Mouse (Mus musculus) hindbrain, postnatal 0 days (tissue): ENCODE results near the gene Gon4l. TPM values are rescaled to one million over a fixed set of nuclear protein-coding genes. Genes with fewer than 3 reads are reported as not detected.

Source experiments
- ATAC-seq: fragments of 200-750 bp; cut with Nextera tagmentation; 2 replicates; pipeline ENCODE4 v1.8.0; 2017; ENCODE audit warnings: mild to moderate bottlenecking, moderate TSS enrichment, moderate library complexity
- DNase-seq: peaks from one replicate; pipeline ENCODE4 v3.0.0-alpha.2; 2015; ENCODE audit warnings: low spot score
- H3K27ac ChIP-seq: fragments of 300-500 bp; sonication (generic); 2 replicates; pipeline ENCODE4 v1.5.1; 2014; ENCODE audit warnings: mild to moderate bottlenecking
- H3K27me3 ChIP-seq: fragments of 300-500 bp; sonication (generic); 2 replicates; pipeline ENCODE4 v1.6.1; 2014; ENCODE audit warnings: low read length, mixed read lengths; ENCODE audit not compliant: insufficient read depth
- H3K36me3 ChIP-seq: fragments of 300-500 bp; sonication (generic); 2 replicates; pipeline ENCODE4 v1.6.1; 2014; ENCODE audit warnings: low read length, mixed read lengths; ENCODE audit not compliant: insufficient read depth
- H3K4me1 ChIP-seq: fragments of 300-500 bp; sonication (generic); 2 replicates; pipeline ENCODE4 v1.6.1; 2014; ENCODE audit warnings: antibody characterized with exemption, low read length, mixed read lengths; ENCODE audit not compliant: insufficient read depth
- H3K4me2 ChIP-seq: fragments of 300-500 bp; sonication (generic); 2 replicates; pipeline ENCODE4 v1.6.1; 2014; ENCODE audit warnings: low read depth, mild to moderate bottlenecking, low read length, moderate library complexity, mixed read lengths
- H3K4me3 ChIP-seq: fragments of 300-500 bp; sonication (generic); 2 replicates; pipeline ENCODE4 v1.5.1; 2014; ENCODE audit warnings: low read length
- H3K9ac ChIP-seq: fragments of 300-500 bp; sonication (generic); replicated peaks from 2 replicates; pipeline ENCODE4 v1.6.1; 2014; ENCODE audit warnings: mild to moderate bottlenecking, low read length, moderate library complexity, mixed read lengths
- H3K9me3 ChIP-seq: fragments of 300-500 bp; sonication (generic); 2 replicates; pipeline ENCODE4 v1.6.1; 2016; ENCODE audit warnings: low read length, mixed read lengths
- CTCF ChIP-seq: IDR thresholded peaks from 2 replicates; pipeline ENCODE4 v1.5.1; 2016; ENCODE audit warnings: antibody characterized with exemption, control low read depth, low read depth
- WGBS: fragments of 180-500 bp; shearing (Covaris S2); extraction: QIAGEN DNeasy Blood & Tissue Kit; methylation state at CpG from one replicate; pipeline ENCODE4 v1.1.7; 2014; 5-methylcytosine and 5-hydroxymethylcytosine counted together
- polyA plus RNA-seq: library from polyadenylated mRNA; unstranded; fragments of >200 nt; fragmentation: Nextera tagmentation; extraction: Ambion mirVana; gene quantifications from 2 replicates; pipeline ENCODE4 v1.2.1, GENCODE M21; 2015
- total RNA-seq: library from RNA; depleted of rRNA; stranded (reverse); fragments of >200 nt; gene quantifications from 2 replicates; pipeline ENCODE4 v1.2.3, GENCODE M21; 2014

The Gon4l gene
- total and polyA plus RNA-seq, 2 experiments from 2014 or later, result 8.4 to 33.6 TPM

DNA sequence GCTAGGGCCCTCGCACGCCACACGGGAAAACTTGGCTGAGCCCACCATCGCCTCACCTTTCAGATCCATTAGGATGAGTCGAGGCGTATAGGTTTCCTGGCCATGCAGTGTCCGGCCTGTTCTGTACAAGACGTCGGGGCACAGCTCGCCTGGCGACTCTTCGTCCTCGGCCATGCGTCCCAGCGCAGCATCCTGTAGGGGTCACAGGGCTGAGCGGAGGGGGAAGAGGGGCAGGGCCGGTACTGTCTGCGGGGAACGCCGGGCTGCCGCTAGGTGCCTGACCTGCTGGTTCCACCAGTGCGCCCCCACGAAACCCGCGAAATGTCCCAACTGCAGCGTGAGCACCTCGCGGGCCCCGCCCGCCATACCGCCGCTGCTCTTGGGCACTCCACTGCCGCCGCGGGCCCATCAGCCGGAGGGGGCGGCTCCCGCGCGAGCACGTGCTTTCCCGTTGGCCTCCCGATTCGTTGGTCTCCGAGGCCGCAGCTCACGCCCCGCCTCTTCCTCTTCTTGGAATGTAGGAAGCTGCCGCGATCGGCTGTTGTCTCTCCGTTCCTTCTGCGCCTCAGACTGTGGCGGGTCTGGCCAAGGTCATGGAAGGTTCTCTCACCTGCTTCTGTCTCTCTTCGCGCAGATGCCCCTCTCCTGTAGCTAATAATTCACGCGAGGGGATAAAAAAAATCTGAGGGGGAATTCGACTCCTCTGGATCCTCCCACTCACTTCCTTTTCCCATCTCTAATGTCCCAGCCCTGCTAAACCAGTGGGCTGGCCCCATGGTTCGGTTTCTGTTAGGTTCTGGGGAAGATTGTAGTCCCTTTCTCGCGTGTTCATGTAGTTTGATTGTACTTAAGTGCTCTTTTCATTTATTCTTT lies 78.7 kb downstream of the Gon4l start, which contains the start of gene Msto1:
Gene Msto1, minus strand, starts transcription at position 489 of the 873 bp plus-strand sequence.
- no peaks in the 10 kb centered on the region for H3K27me3 ChIP-seq
- peaks cover 6% of the 10 kb centered on the region; the same call in 1 of the 2 replicates for H3K4me1 ChIP-seq
- ATAC-seq (peak; percentile 98), DNase-seq (peak; percentile 95)
- TF ChIP-seq CTCF, result peak; percentile 24; the same call in 1 of the 2 replicates
- H3K4me3 ChIP-seq, result peak within 1 kb of the TSS; percentile 69
- H3K36me3 ChIP-seq, result peaks cover 22% of the 10 kb centered on the region
- H3K9ac ChIP-seq, result peak within 1 kb of the TSS; percentile 58
- H3K9me3 ChIP-seq, result no peaks in the 10 kb centered on the region
- H3K27ac ChIP-seq, result peak within 1 kb of the TSS; percentile 87
- 3% methylated on average over 49 of the region's 62 CpGs for WGBS
- H3K4me2 ChIP-seq, result peak within 1 kb of the TSS; percentile 88

DNA sequence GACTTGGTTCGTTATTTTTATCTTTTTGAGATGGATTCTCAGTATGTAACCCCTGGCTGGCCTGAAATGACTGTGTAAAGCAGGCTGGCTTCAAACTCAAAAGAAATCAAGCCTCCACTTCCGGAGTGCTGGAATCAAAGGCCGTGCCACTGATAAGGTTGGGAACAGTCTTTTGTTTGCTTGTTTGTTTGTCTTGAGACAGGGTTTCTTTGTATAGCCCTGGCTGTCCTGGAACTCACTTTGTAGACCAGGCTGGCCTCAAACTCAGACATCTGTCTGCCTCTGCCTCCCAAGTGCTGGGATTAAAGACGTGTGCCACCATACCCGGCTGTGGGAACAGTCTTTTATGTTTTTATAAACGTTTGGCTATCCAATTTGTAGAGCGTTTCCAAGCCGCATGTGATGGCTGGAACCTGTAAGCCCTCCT lies 79.4 kb downstream of the Gon4l start:
- H3K4me2 ChIP-seq, result peak overlapping the region; percentile 88
- no peaks in the 10 kb centered on the region for H3K9me3 ChIP-seq
- peak overlapping the region; percentile 69 for H3K4me3 ChIP-seq
- no peak for TF ChIP-seq CTCF
- no peaks in the 10 kb centered on the region for H3K27me3 ChIP-seq
- H3K36me3 ChIP-seq, result peaks cover 18% of the 10 kb centered on the region
- WGBS, result 28% methylated on average over 8 of the region's 8 CpGs
- peaks cover 6% of the 10 kb centered on the region; the same call in 1 of the 2 replicates for H3K4me1 ChIP-seq
- peak overlapping the region; percentile 58 for H3K9ac ChIP-seq
- DNase-seq (no peak), ATAC-seq (no peak)
- H3K27ac ChIP-seq, result peak overlapping the region; percentile 87

DNA sequence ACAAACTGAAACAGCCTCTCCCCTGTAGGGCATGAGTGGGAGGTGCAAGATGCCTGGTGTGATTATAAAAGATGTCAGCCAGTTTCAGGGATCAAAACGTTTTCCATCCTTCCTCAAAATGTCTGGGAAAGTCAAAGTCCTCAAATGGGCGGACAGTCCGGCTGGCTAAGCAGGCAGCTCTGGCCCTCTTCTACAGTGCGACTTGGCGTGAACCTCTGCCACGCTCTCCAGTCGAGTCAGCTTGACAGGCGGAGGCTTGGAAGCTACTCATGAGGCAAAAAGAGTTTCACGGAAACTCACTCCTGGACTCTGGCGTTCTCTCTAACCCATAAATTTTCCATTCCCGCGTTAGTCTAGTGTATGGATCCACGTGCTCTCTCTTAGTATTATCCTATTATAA lies 84.0 kb downstream of the Gon4l start:
- Histone ChIP-seq H3K4me2 (no peak overlapping the region), H3K9me3 (no peaks in the 10 kb centered on the region), H3K4me1 (no peaks in the 10 kb centered on the region), H3K27me3 (no peaks in the 10 kb centered on the region), H3K36me3 (peaks cover 30% of the 10 kb centered on the region; the same call in 1 of the 2 replicates), H3K9ac (no peak overlapping the region), H3K27ac (no peak overlapping the region), H3K4me3 (no peak overlapping the region)
- no peak for TF ChIP-seq CTCF
- DNase-seq (no peak), ATAC-seq (no peak)
- 73% methylated on average over 13 of the region's 13 CpGs for WGBS

DNA sequence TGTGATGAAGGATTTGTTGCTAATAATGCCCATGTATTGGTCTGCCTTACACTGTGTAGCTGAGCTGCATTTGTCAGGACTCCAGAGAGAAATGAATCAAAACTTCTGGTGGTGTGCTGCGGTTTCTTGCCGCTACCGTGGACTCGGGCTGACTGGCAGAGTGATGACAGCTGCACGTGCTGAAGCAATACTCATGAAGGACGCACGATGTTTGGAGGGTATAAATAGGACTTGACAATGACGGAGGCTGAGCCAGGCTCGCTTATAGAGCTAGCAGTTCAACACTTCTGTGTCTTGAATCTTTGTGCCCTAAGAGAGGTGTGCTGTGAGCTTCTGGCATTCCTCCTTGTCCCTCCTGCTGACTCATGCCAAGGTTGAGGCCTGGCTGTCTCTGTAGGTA lies 86.4 kb downstream of the Gon4l start:
- DNase-seq, result no peak
- H3K4me3 ChIP-seq, result no peak overlapping the region
- H3K27me3 ChIP-seq, result no peaks in the 10 kb centered on the region
- no peaks in the 10 kb centered on the region for H3K9me3 ChIP-seq
- ATAC-seq, result no peak
- peaks cover 47% of the 10 kb centered on the region for H3K36me3 ChIP-seq
- no peak overlapping the region for H3K9ac ChIP-seq
- H3K4me1 ChIP-seq, result no peaks in the 10 kb centered on the region
- H3K4me2 ChIP-seq, result no peak overlapping the region
- 95% methylated on average over 9 of the region's 9 CpGs for WGBS
- TF ChIP-seq CTCF, result no peak
- H3K27ac ChIP-seq, result no peak overlapping the region

DNA sequence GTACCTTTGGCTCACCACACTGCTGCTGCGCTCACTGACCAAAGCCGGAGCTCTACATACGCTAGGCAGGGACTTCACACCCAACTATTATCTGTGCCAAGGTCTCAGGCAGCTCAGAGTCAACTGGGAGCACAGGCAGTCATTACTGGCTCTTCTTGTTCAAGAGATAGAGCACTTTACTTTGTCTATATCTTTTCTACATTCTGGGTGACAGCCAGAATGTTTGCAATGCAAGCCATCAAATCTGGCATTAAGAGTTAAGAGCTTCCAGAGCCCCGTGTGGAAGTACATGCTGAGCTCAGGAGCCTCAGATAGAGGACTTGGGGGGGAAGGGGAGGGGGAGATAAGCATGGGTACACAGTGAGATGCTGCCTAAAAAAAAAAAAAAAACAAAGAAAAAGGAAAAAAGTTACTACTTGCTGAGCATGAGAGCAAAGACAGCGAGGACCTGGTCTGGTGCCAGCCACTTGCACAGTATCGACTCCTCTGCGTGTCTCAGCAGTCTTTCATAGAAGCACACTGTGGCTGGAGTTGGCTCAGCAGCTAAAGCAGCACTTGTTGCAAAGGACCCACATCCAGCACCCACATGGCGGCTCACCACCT lies 89.1 kb downstream of the Gon4l start:
- H3K9me3 ChIP-seq, result no peaks in the 10 kb centered on the region
- H3K4me2 ChIP-seq, result no peak overlapping the region
- no peaks in the 10 kb centered on the region for H3K4me1 ChIP-seq
- H3K4me3 ChIP-seq, result no peak overlapping the region
- H3K9ac ChIP-seq, result no peak overlapping the region
- ATAC-seq (no peak), DNase-seq (no peak)
- 82% methylated on average over 8 of the region's 8 CpGs for WGBS
- peaks cover 72% of the 10 kb centered on the region for H3K36me3 ChIP-seq
- H3K27ac ChIP-seq, result no peak overlapping the region
- no peaks in the 10 kb centered on the region for H3K27me3 ChIP-seq
- TF ChIP-seq CTCF, result no peak

DNA sequence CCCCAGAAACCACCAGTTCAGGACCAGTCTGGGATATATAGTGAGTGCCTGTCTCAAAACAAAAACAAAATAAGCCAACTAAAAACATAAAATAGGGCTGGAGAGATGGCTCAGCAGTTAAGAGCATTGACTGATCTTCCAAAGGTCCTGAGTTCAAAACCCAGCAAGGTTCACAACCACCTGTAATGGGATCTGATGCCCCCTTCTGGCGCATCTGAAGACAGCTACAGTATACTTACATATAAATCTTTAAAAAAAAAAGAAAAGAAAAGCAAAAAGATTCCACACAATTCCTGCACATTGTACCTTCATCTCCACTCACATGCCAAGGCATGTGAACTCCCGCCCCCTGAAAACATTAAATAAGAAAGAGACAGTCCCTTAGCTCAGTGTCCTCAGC lies 90.6 kb downstream of the Gon4l start:
- no peak for ATAC-seq
- 98% methylated on average over 2 of the region's 2 CpGs for WGBS

More for the DNA sequence above, 90.6 kb downstream of the Gon4l start:
- H3K36me3 ChIP-seq, result peaks cover 83% of the 10 kb centered on the region
- H3K27me3 ChIP-seq, result no peaks in the 10 kb centered on the region
- no peak overlapping the region for H3K27ac ChIP-seq
- H3K9me3 ChIP-seq, result no peaks in the 10 kb centered on the region
- TF ChIP-seq CTCF, result no peak
- H3K4me3 ChIP-seq, result no peak overlapping the region
- H3K4me1 ChIP-seq, result no peaks in the 10 kb centered on the region
- no peak overlapping the region for H3K4me2 ChIP-seq
- no peak overlapping the region for H3K9ac ChIP-seq
- no peak for DNase-seq
